Mouse (Mus musculus) adrenal gland, postnatal 10 days (tissue): ENCODE data around the gene Slc22a20. TPM values are rescaled to one million over a fixed set of nuclear protein-coding genes. Genes with fewer than 3 reads are reported as not detected.

Experiments
- DNase-seq: peaks from one replicate; pipeline ENCODE4 v3.0.0; 2021; ENCODE audit warnings: mixed read lengths
- total RNA-seq, 2 experiments: library from RNA; stranded (reverse); gene quantifications; 2 replicates each; pipeline ENCODE4 v1.2.3; 2021

Slc22a20 gene
- total RNA-seq, 2 experiments from 2014 or later, result not detected

GRCm38 (mm10) chr19:5923990-5924712, 61.8 kb downstream of the Slc22a20 start:
- peak; percentile 93 for DNase-seq

DNA sequence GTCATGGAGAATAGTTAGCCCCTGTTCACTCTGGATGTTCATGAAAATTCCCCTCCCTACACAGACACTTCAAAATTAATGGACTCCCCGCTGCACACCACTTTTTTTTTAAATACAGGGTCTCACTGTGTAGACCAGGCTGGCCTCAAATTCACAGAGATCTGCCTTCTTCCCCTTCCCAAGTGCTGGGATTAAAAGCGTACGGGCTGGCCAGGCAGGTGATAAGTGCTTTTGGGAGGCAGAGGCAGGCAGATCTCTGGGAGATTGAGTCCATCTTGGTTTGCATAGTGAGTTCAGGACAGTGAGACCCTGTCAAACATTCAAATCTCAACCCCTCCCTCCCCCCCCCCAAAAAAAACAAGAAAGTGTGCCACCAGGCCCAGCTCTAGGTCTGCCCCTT, 63.0 kb downstream of the Slc22a20 start:
- no peak for DNase-seq

DNA sequence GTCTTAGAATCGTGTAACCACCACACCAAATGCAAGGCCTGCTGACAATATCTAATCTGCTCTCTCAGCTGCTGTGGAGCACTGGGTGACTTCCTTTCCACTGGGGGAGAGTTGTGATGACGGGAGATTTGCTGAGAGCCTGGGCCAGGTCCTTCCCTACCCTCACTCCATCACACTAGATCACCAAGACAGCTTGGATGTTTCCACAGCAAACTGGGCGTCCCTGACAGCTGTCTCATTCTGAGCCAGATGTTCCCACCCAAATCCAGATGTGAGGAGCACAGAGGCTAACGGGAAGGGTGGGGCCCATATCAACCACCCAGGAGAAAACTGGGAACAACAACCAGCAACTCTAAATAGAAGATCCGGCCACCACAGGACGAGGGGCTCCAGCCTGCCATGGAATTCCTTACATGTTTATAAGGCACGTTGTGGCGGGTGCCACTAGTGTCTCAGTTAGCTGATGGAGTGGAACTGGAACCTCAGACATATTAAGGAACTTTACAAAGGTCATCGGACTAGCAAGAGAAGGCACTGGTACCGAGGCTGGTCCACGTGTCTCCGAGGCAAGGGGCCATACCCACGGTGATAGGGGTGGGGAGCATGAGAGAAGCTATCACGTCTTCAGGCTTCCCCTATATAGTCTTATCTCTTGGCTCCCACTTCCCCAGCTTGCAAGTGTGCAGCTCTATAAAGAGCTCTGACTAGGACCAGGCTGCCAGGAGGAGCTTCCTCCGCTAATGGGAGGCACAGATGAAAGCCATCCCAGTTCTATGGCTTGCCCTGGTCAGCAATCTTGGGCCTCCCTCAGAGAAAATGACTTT, 63.6 kb downstream of the Slc22a20 start:
- no peak for DNase-seq

DNA sequence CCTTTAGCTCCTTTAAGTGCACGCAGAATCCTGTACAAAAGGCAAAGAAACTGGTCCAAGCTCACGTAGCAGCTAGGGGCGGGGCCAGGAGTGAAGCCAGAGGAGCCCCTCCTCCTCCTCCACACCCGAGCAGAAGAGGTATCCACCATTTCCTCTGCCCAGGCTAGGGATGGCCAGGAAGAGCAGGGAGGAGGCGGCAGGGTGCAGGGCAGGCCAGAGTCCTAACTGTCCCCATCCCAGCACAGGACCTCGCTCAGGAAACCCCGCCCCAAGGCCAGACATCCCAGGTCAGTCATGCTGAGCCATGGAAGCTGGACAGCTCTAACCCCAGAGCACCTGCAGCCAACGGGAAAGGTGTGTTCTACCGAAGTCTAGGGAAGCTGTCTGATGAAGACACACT, 64.2 kb downstream of the Slc22a20 start:
- DNase-seq, result peak; percentile 22

Other genes with a start within 250 kb of the Slc22a20 start
- gene Ltbp3, start 245.2 kb downstream of the Slc22a20 start, total RNA-seq, result 100 to 1,000 TPM; 185 to 250 TPM
- 10 to 100 TPM; 86.7 to 96.5 TPM for gene Scyl1, start 214.7 kb downstream of the Slc22a20 start, total RNA-seq
- 10 to 100 TPM; 29.0 to 34.8 TPM for gene Frmd8, start 110.9 kb downstream of the Slc22a20 start, total RNA-seq
- 10 to 100 TPM; 13.4 to 14.2 TPM for gene Slc25a45, start 108.3 kb downstream of the Slc22a20 start, total RNA-seq
- 1 to 10 TPM; 1.6 to 1.9 TPM for gene Tigd3, start 92.0 kb downstream of the Slc22a20 start, total RNA-seq
- gene Dpf2, start 73.1 kb downstream of the Slc22a20 start, total RNA-seq, result 100 to 1,000 TPM; 105 to 119 TPM
- 10 to 100 TPM; 10.8 to 11.2 TPM for gene Cdc42ep2, start 61.3 kb downstream of the Slc22a20 start, total RNA-seq
- gene Pola2, start 21.9 kb downstream of the Slc22a20 start, total RNA-seq, result 10 to 100 TPM; 21.3 to 28.0 TPM
- gene Capn1, start 29.8 kb upstream of the Slc22a20 start, total RNA-seq, result 10 to 100 TPM; 31.3 to 40.0 TPM
- 10 to 100 TPM; 40.5 to 43.7 TPM for gene Syvn1, start 60.4 kb upstream of the Slc22a20 start, total RNA-seq
- 10 to 100 TPM; 58.2 to 59.4 TPM for gene Mrpl49, start 71.6 kb upstream of the Slc22a20 start, total RNA-seq
- 1,000 to 10,000 TPM; 1,154 to 1,182 TPM for gene Fau, start 71.7 kb upstream of the Slc22a20 start, total RNA-seq
- 10 to 100 TPM; 21.6 to 26.1 TPM for gene Znhit2, start 75.0 kb upstream of the Slc22a20 start, total RNA-seq
- 10 to 100 TPM; 14.3 to 15.9 TPM for gene Tm7sf2, start 82.2 kb upstream of the Slc22a20 start, total RNA-seq
- 10 to 100 TPM; 45.1 to 61.3 TPM for gene Vps51, start 91.1 kb upstream of the Slc22a20 start, total RNA-seq
- gene Tmem262, start 93.9 kb upstream of the Slc22a20 start, total RNA-seq, result not detected
- gene Gm28374, start 96.1 kb upstream of the Slc22a20 start, total RNA-seq, result not detected
- gene Zfpl1, start 98.8 kb upstream of the Slc22a20 start, total RNA-seq, result 10 to 100 TPM; 33.5 to 33.6 TPM
- 1 to 10 TPM; 7.0 to 7.1 TPM for gene Cdca5, start 98.8 kb upstream of the Slc22a20 start, total RNA-seq
- under 1 TPM in 1 of 2 experiments, not detected in 1; 0.82 TPM for gene AC131692.1, start 108.3 kb upstream of the Slc22a20 start, total RNA-seq
- under 1 TPM; 0.24 to 0.30 TPM for gene Naaladl1, start 119.6 kb upstream of the Slc22a20 start, total RNA-seq
- gene Sac3d1, start 132.5 kb upstream of the Slc22a20 start, total RNA-seq, result 10 to 100 TPM; 15.9 to 17.2 TPM
- 10 to 100 TPM; 19.6 to 21.8 TPM for gene Snx15, start 142.2 kb upstream of the Slc22a20 start, total RNA-seq
- gene Batf2, start 154.8 kb upstream of the Slc22a20 start, total RNA-seq, result 1 to 10 TPM in 1 of 2 experiments, under 1 TPM in 1; 0.57 to 1.6 TPM
- 10 to 100 TPM; 63.1 to 63.7 TPM for gene Arl2, start 155.4 kb upstream of the Slc22a20 start, total RNA-seq
- gene Majin, start 198.2 kb upstream of the Slc22a20 start, total RNA-seq, result under 1 TPM; 0.72 to 0.79 TPM
- gene Gpha2, start 240.2 kb upstream of the Slc22a20 start, total RNA-seq, result 10 to 100 TPM; 16.9 to 18.2 TPM
- 10 to 100 TPM; 52.9 to 56.9 TPM for gene Ppp2r5b, start 249.7 kb upstream of the Slc22a20 start, total RNA-seq